8 mouse cellular contexts compared by ENCODE assay signal in the genomic region with DNA sequence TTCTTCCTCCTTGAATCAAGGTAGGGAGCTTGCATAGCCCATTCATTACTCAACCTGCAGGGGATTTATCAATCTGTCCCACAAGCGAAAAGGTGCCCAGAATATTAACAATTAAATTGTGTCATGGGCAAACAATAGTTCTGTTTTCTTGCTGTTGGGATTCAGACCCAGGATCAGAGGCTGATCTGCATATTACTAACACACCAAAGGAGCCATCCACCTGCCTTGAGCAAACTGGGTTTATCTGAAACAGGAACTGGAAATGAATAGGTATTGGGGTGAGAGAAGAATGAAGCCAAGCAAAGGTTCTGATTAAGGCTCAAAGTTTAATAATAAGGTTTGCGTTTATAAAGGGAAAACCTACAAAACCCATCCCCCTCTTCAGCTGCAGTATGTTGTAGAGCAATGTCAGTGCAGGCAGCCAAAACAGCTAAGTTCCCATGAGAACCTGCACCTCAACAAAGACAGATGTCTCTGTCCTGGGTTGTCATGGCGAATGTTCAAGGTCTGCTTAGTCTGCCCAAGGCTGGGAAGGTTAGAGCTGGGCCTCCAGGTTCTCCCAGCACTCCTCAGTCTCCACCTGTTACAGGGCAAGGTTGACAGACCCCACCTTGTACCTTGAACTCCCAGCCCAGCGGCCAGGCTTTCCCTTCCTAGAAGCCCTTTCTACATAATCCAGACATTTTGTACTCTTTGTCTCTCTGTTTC. TPM values are rescaled to one million over a fixed set of nuclear protein-coding genes. Genes with fewer than 3 reads are reported as not detected.
DNase-seq lines count a peak whose midpoint lies in the region; ATAC-seq lines count a peak whose summit lies in the region.
"Not testable (repeated sequence)": the region's sequence is repeated elsewhere in the genome, so short reads cannot be mapped to it uniquely, and the experiment has no call there.

No protein-coding gene starts in this region.

- H3K9me3 ChIP-seq in embryonic facial prominence, embryonic 15.5 days (replicated peaks); heart, embryonic 13.5 days; intestine, embryonic 16.5 days (ENCODE audit: control insufficient read depth, low read length); liver, embryonic 12.5 days (replicated peaks); midbrain, embryonic 11.5 days (ENCODE audit: control insufficient read depth, low read length): not testable (repeated sequence)

- peak; percentile 11 for DNase-seq in CD4-positive helper T cell, adult 2 months (ENCODE audit: low read depth, low spot score)
- DNase-seq in adrenal gland, adult (ENCODE audit: inconsistent age in 2 of 2, low spot score in 1 of 2): peak; percentile 17 to 47
- not testable (repeated sequence) for DNase-seq in midbrain, embryonic 11.5 days (ENCODE audit: low spot score, missing footprints)
- peak; percentile 8 for DNase-seq in splenic B cell, adult 2 months (ENCODE audit: low read depth, low spot score)

- not testable (repeated sequence) for H3K4me1 ChIP-seq in embryonic facial prominence, embryonic 15.5 days; heart, embryonic 13.5 days; intestine, embryonic 16.5 days (ENCODE audit: control insufficient read depth, insufficient read depth, low read length); liver, embryonic 12.5 days; midbrain, embryonic 11.5 days (ENCODE audit: control insufficient read depth, insufficient read depth, low read length)

- peak overlapping the region; percentile 55 for H3K4me2 ChIP-seq in embryonic facial prominence, embryonic 15.5 days (replicated peaks)
- peak overlapping the region; percentile 73 for H3K4me2 ChIP-seq in heart, embryonic 13.5 days
- H3K4me2 ChIP-seq in intestine, embryonic 16.5 days (ENCODE audit: low read depth, low read length): peak overlapping the region; percentile 25; the same call in 1 of the 2 replicates
- H3K4me2 ChIP-seq in liver, embryonic 12.5 days: peak overlapping the region; percentile 71
- H3K4me2 ChIP-seq in midbrain, embryonic 11.5 days: peak overlapping the region; percentile 40; the same call in 1 of the 2 replicates

- not testable (repeated sequence) for ATAC-seq in embryonic facial prominence, embryonic 15.5 days (ENCODE audit: insufficient number of reproducible peaks, low FRiP score, low TSS enrichment, low read depth); heart, embryonic 13.5 days (ENCODE audit: extremely low read depth, insufficient number of reproducible peaks, low FRiP score, low TSS enrichment); liver, embryonic 12.5 days
- peak; percentile 80 for ATAC-seq in intestine, embryonic 16.5 days
- ATAC-seq in midbrain, embryonic 11.5 days (ENCODE audit: low FRiP score): peak; percentile 25

- not testable (repeated sequence) for H3K36me3 ChIP-seq in embryonic facial prominence, embryonic 15.5 days; heart, embryonic 13.5 days; intestine, embryonic 16.5 days (ENCODE audit: control insufficient read depth, insufficient read depth, low read length); liver, embryonic 12.5 days; midbrain, embryonic 11.5 days (ENCODE audit: control insufficient read depth, insufficient read depth, low read length); splenic B cell, adult 2 months (ENCODE audit: control insufficient read depth, insufficient read depth, low read length, poor library complexity, severe bottlenecking)

- not testable (repeated sequence) for H3K27ac ChIP-seq in embryonic facial prominence, embryonic 15.5 days (replicated peaks); heart, embryonic 13.5 days (replicated peaks); intestine, embryonic 16.5 days (ENCODE audit: low read length); liver, embryonic 12.5 days; midbrain, embryonic 11.5 days (ENCODE audit: low read depth, low read length)

- H3K9ac ChIP-seq in embryonic facial prominence, embryonic 15.5 days; intestine, embryonic 16.5 days (ENCODE audit: low read depth, low read length); liver, embryonic 12.5 days; midbrain, embryonic 11.5 days (ENCODE audit: low read length): not testable (repeated sequence)
- H3K9ac ChIP-seq in heart, embryonic 13.5 days: 0 out of 2 replicates have a peak overlapping the region, but pooled peaks have one; percentile 62

- peak overlapping the region; percentile 59 for H3K4me3 ChIP-seq in embryonic facial prominence, embryonic 15.5 days (replicated peaks)
- peak overlapping the region; percentile 72 for H3K4me3 ChIP-seq in heart, embryonic 13.5 days
- H3K4me3 ChIP-seq in intestine, embryonic 16.5 days (ENCODE audit: low read length): peak overlapping the region; percentile 57
- peak overlapping the region; percentile 68 for H3K4me3 ChIP-seq in liver, embryonic 12.5 days
- H3K4me3 ChIP-seq in midbrain, embryonic 11.5 days (ENCODE audit: low read depth, low read length): not testable (repeated sequence)

- not testable (repeated sequence) for H3K27me3 ChIP-seq in embryonic facial prominence, embryonic 15.5 days; heart, embryonic 13.5 days (replicated peaks); intestine, embryonic 16.5 days (replicated peaks; ENCODE audit: control insufficient read depth, insufficient read depth, low read length); liver, embryonic 12.5 days (replicated peaks); midbrain, embryonic 11.5 days (ENCODE audit: control insufficient read depth, insufficient read depth, low read length); splenic B cell, adult 2 months (ENCODE audit: control insufficient read depth, insufficient read depth, low read length, poor library complexity, severe bottlenecking)

- 57% methylated on average over 4 of the region's 4 CpGs for WGBS in embryonic facial prominence, embryonic 15.5 days
- 57% methylated on average over 4 of the region's 4 CpGs for WGBS in heart, embryonic 13.5 days
- 59% methylated on average over 4 of the region's 4 CpGs for WGBS in intestine, embryonic 16.5 days
- WGBS in liver, embryonic 12.5 days (ENCODE audit: insufficient replicate concordance): 66% methylated on average over 4 of the region's 4 CpGs
- WGBS in midbrain, embryonic 11.5 days: 61% methylated on average over 4 of the region's 4 CpGs

RNA-seq across cellular contexts. Expression of a gene that starts 0.5 kb away (rescaled TPM):
- 8.2 and 9.6 TPM in 2 replicates for polyA plus RNA-seq in embryonic facial prominence, embryonic 15.5 days (2015; fragmentation: Nextera tagmentation; extraction: Ambion mirVana)
- 3.4 and 4.3 TPM in 2 replicates for polyA plus RNA-seq in heart, embryonic 13.5 days (2015; fragmentation: Nextera tagmentation; extraction: Ambion mirVana)
- 11.5 and 12.3 TPM in 2 replicates for polyA plus RNA-seq in intestine, embryonic 16.5 days (2015; fragmentation: Nextera tagmentation; extraction: Ambion mirVana)
- 4.7 and 5.5 TPM in 2 replicates for polyA plus RNA-seq in liver, embryonic 12.5 days (2016; fragmentation: Nextera tagmentation; extraction: Ambion mirVana)
- polyA plus RNA-seq in midbrain, embryonic 11.5 days (2014; fragmentation: Nextera tagmentation; extraction: Ambion mirVana): 7.5 and 10.8 TPM in 2 replicates
